Mouse (Mus musculus) forebrain, embryonic 12.5 days (tissue): Measurements from ENCODE around the gene Mapk11. TPM values are rescaled to one million over a fixed set of nuclear protein-coding genes. Genes with fewer than 3 reads are reported as not detected.

Experiments
- ATAC-seq: fragments of 200-750 bp; cut with Nextera tagmentation; 2 replicates; pipeline ENCODE4 v1.8.0; 2017; ENCODE audit warnings: moderate TSS enrichment; ENCODE audit not compliant: low FRiP score
- H3K27ac ChIP-seq: fragments of 300-500 bp; sonication (generic); 2 replicates; pipeline ENCODE4 v1.5.1; 2016; ENCODE audit warnings: mild to moderate bottlenecking
- H3K27me3 ChIP-seq: fragments of 300-500 bp; sonication (generic); 2 replicates; pipeline ENCODE4 v1.6.1; 2016; ENCODE audit warnings: mild to moderate bottlenecking
- H3K36me3 ChIP-seq: fragments of 300-500 bp; sonication (generic); replicated peaks from 2 replicates; pipeline ENCODE4 v1.6.1; 2016; ENCODE audit warnings: mild to moderate bottlenecking
- H3K4me1 ChIP-seq: fragments of 300-500 bp; sonication (generic); 2 replicates; pipeline ENCODE4 v1.6.1; 2016
- H3K4me2 ChIP-seq: fragments of 300-500 bp; sonication (generic); 2 replicates; pipeline ENCODE4 v1.6.1; 2016; ENCODE audit warnings: mild to moderate bottlenecking, moderate library complexity
- H3K4me3 ChIP-seq: fragments of 300-500 bp; sonication (generic); replicated peaks from 2 replicates; pipeline ENCODE4 v1.5.1; 2016; ENCODE audit warnings: mild to moderate bottlenecking
- H3K9ac ChIP-seq: fragments of 300-500 bp; sonication (generic); 2 replicates; pipeline ENCODE4 v1.6.1; 2016; ENCODE audit warnings: mild to moderate bottlenecking
- H3K9me3 ChIP-seq: fragments of 300-500 bp; sonication (generic); 2 replicates; pipeline ENCODE4 v1.6.1; 2016
- WGBS: fragments of 180-500 bp; shearing (Covaris S2); methylation state at CpG from one replicate; pipeline ENCODE4 v1.1.7; 2016; 5-methylcytosine and 5-hydroxymethylcytosine counted together
- polyA plus RNA-seq: library from polyadenylated mRNA; unstranded; fragments of >200 nt; fragmentation: Nextera tagmentation; extraction: Ambion mirVana; gene quantifications from 2 replicates; pipeline ENCODE4 v1.2.1, GENCODE M21; 2016

Mapk11 gene
- polyA plus RNA-seq, 1 experiment from 2014 or later: 46.9 TPM

DNA sequence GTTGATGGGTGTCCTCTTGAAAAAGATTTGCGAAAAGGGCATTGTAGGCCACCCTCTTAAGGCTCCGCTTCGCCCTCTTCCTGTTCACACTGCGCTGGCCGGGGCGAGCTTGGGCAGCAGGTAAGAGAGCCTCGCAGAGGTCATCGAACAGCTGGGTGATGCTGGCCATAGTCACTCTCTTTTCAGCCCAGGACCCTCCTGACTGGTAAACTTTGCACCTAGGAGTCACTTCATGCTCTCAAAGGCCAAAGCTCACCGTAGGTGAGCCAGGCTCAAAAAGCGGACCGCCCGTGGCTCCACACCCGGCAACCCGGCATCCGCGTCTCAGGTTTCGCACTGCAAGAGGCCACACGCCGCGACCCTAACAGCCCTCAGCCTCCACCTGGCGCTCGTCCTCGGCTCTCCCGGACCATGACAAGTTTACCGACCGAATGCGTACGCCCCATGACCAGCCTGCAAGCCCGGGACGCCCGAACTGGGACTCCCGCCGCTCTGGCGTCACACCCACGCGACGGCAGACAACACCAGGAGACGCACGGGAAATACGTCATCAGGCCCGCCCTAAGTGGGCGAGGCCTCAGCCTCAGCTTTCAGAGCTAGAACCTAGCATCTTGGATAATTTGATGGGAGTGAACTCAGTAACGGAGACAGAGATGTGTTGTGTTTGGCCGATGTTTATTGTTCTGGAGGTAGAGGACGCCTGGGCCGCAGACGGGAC, 26.6 kb downstream of the Mapk11 start, which contains the start of gene Tubgcp6:
TSS of gene Tubgcp6 (minus strand) at position 464 of the 718 bp plus-strand sequence.
- H3K36me3 ChIP-seq: peaks cover 33% of the 10 kb centered on the region
- H3K27me3 ChIP-seq: no peaks in the 10 kb centered on the region
- peak within 1 kb of the TSS; percentile 84 for H3K27ac ChIP-seq
- H3K4me2 ChIP-seq: peak within 1 kb of the TSS; percentile 96
- WGBS: under 1% methylated on average over 47 of the region's 47 CpGs
- no peaks in the 10 kb centered on the region for H3K9me3 ChIP-seq
- H3K4me3 ChIP-seq: peak within 1 kb of the TSS; percentile 86
- H3K9ac ChIP-seq: peak within 1 kb of the TSS; percentile 82
- peak; percentile 87 for ATAC-seq
- peaks cover 47% of the 10 kb centered on the region for H3K4me1 ChIP-seq

DNA sequence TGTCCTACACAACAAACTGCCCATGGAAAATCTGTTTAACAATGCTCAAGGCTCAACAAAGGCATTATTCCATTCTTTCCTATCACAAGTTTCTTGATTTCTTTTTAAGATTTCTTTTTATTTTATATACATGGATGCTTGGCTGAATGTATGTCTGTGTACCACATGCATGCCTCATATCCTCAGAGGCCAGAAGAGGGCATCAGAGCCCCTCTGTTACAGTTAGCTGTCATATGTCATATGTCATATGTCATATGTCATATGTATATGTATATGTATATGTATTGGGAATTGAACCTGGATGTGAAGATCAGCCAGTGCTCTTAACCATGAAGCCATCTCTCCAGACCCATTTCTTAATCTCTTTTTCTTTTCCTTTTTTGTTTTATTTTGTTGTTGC, 31.4 kb downstream of the Mapk11 start:
- Histone ChIP-seq H3K4me3 (no peak overlapping the region), H3K27me3 (no peaks in the 10 kb centered on the region), H3K9ac (no peak overlapping the region), H3K4me1 (peaks cover 32% of the 10 kb centered on the region), H3K9me3 (no peaks in the 10 kb centered on the region), H3K27ac (no peak overlapping the region), H3K36me3 (peaks cover 65% of the 10 kb centered on the region), H3K4me2 (no peak overlapping the region)
- no peak for ATAC-seq

DNA sequence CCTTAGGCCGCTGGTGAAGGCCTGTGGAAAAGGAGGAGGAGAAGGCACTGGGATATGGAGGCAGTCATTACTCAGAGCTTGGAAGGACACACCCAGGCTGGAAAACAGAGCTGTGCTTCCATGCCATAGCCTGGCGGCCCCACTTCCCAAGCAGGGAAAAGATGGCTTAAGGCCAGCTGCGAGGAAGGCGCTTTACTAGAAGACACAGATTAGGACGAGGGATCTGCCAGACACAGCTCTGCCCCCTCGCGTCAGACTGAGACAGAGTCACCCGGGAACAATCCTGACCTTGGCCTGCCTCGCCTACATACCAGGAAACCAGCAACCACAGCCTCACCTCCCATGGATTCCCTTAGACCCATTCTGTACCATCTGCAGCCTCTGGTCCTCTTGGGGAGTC, 39.3 kb downstream of the Mapk11 start:
- Histone ChIP-seq H3K27ac (no peak overlapping the region), H3K4me2 (no peak overlapping the region), H3K9ac (no peak overlapping the region), H3K27me3 (no peaks in the 10 kb centered on the region), H3K9me3 (no peaks in the 10 kb centered on the region), H3K4me1 (no peaks in the 10 kb centered on the region), H3K4me3 (no peak overlapping the region), H3K36me3 (peaks cover 91% of the 10 kb centered on the region)
- no peak for ATAC-seq
- WGBS: 90% methylated on average over 9 of the region's 9 CpGs

DNA sequence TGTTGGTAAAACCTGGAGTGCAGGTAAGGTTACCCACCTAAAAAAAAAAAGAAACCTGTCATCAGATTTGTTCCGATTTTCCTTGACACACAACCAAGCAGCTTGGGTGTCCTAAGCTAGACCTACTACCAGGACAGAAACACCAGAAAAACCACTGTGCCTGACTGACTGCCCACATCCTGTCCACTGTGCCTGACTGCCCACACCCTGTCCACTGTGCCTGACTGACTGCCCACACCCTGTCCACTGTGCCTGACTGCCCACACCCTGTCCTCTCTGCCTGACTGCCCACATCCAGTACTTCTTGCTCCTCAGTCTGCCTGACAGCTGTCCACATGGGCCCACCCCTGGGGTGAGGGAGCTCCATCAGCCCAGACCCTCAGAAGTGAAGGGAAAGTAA, 42.5 kb downstream of the Mapk11 start:
- ATAC-seq: no peak
- H3K4me2 ChIP-seq: no peak overlapping the region
- no peaks in the 10 kb centered on the region for H3K4me1 ChIP-seq
- H3K4me3 ChIP-seq: no peak overlapping the region
- WGBS: 94% methylated on average over 1 of the region's 1 CpGs
- H3K27ac ChIP-seq: no peak overlapping the region
- peaks cover 97% of the 10 kb centered on the region for H3K36me3 ChIP-seq
- H3K27me3 ChIP-seq: no peaks in the 10 kb centered on the region
- H3K9me3 ChIP-seq: no peaks in the 10 kb centered on the region
- no peak overlapping the region for H3K9ac ChIP-seq

DNA sequence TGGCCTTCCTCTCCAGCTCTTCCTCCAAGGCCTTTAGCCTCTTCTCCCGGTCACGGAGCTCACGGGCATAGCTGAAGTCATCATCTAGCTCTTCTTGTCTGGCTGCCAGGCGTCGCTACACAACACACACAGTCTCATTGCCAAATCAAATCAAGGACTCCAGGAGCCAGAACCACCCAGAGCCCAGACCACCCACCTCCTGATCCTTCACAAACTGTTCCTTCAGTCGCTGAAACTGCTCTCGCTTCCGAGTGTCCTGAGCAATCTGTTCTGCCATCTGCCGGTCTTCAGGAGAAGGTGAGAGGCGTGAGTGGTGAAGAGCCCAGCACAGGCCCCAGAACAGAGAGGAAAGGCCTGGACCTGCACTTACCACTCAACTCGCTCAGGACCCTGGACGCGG, 43.4 kb downstream of the Mapk11 start:
- Histone ChIP-seq H3K36me3 (peaks cover 98% of the 10 kb centered on the region), H3K4me2 (no peak overlapping the region), H3K9ac (no peak overlapping the region), H3K4me1 (no peaks in the 10 kb centered on the region), H3K9me3 (no peaks in the 10 kb centered on the region), H3K27me3 (no peaks in the 10 kb centered on the region), H3K27ac (no peak overlapping the region), H3K4me3 (no peak overlapping the region)
- ATAC-seq: no peak
- 90% methylated on average over 13 of the region's 13 CpGs for WGBS

DNA sequence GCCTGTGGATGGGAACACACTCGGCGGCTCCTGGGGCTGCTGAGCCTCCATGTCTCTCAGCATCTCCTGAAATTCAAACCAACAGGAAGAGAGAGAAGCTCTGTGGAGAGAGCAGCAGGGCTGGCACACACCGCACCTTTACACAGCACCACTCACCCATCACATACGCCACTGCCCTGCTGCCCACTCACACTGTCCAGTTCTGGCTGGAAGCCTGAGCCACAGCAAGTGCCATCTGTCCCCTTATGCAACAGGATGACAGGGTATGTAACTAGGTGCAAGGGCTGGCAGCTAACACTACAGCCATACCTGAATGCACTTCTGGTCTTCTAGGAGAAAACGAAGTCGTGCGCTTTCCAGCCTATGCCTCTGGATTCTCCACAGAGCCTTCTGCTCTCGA, 45.0 kb downstream of the Mapk11 start:
- H3K4me2 ChIP-seq: no peak overlapping the region
- no peaks in the 10 kb centered on the region for H3K9me3 ChIP-seq
- 96% methylated on average over 8 of the region's 8 CpGs for WGBS
- no peak overlapping the region for H3K9ac ChIP-seq
- H3K36me3 ChIP-seq: peaks cover 98% of the 10 kb centered on the region
- H3K27ac ChIP-seq: no peak overlapping the region
- no peaks in the 10 kb centered on the region for H3K4me1 ChIP-seq
- no peak for ATAC-seq
- H3K27me3 ChIP-seq: no peaks in the 10 kb centered on the region
- no peak overlapping the region for H3K4me3 ChIP-seq

DNA sequence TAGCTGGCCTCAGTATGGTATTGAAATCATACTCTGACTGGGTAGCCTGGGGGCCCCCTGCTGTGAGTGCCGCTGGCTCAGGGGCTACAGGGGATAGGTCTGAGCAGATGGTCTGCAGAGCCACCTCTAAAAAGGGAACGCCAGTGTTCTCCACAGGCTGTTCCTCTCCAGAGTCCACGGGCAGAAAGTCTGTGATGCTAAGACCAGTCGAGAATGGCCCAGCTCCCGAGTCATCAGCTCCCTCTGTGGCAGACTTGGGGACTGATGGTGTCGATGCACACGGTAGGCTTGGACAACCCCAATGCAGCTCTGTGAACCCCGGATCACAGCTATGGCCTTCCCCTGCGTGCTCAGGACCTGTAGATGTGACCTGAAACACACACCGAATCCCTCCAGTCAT, 45.5 kb downstream of the Mapk11 start:
- ATAC-seq: no peak
- no peaks in the 10 kb centered on the region for H3K9me3 ChIP-seq
- no peak overlapping the region for H3K27ac ChIP-seq
- no peak overlapping the region for H3K4me3 ChIP-seq
- H3K4me2 ChIP-seq: no peak overlapping the region
- peaks cover 98% of the 10 kb centered on the region for H3K36me3 ChIP-seq
- 88% methylated on average over 10 of the region's 10 CpGs for WGBS
- H3K9ac ChIP-seq: no peak overlapping the region
- H3K4me1 ChIP-seq: no peaks in the 10 kb centered on the region
- no peaks in the 10 kb centered on the region for H3K27me3 ChIP-seq

DNA sequence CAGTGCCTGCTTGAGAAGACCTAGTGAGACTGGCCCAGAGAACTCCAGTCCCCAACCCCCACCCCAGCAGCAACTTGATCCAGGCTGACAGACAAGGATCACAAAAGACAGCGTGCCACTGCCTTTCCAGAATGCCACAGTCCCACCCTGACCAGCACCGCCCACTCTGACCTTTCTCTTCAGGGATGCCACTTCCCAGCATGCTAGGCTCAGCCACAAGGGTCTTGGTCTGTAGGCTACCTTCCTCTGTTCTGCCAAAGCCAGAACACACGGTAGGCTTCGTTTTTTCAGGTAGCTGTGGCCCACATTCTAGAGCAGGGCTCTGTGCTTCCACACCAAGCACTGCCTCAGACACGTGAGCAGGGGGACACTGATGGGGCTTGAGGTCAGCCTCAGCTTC, 46.8 kb downstream of the Mapk11 start:
- no peak for ATAC-seq
- Histone ChIP-seq H3K4me2 (no peak overlapping the region), H3K36me3 (peaks cover 98% of the 10 kb centered on the region), H3K9me3 (no peaks in the 10 kb centered on the region), H3K4me1 (no peaks in the 10 kb centered on the region), H3K27ac (0 out of 2 replicates have a peak overlapping the region, but pooled peaks have one; percentile 8), H3K4me3 (no peak overlapping the region), H3K27me3 (no peaks in the 10 kb centered on the region), H3K9ac (no peak overlapping the region)
- 65% methylated on average over 5 of the region's 5 CpGs for WGBS

DNA sequence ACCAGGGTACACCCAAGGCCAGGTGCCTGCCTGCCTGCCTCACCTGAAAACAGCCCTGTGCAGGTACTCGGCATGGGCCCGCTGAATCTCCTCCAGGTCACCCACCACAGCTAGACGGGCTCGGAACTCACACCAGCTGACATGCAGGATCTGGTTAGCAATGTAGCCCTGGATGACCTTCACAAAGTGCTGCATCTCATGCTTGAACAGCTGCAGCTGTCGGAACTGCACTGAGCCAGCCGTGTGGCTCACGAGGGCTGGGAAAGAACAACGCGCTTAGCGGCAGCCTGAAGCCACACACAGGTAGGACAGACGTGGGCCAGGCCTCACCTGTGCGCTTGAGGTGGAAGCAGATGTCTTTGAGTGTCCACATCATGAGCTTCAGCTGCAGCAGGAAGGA, 48.6 kb downstream of the Mapk11 start:
- Histone ChIP-seq H3K27ac (no peak overlapping the region), H3K27me3 (no peaks in the 10 kb centered on the region), H3K9ac (no peak overlapping the region), H3K36me3 (peaks cover 98% of the 10 kb centered on the region), H3K4me1 (no peaks in the 10 kb centered on the region), H3K4me2 (no peak overlapping the region), H3K4me3 (no peak overlapping the region), H3K9me3 (no peaks in the 10 kb centered on the region)
- WGBS: 94% methylated on average over 12 of the region's 12 CpGs
- no peak for ATAC-seq

DNA sequence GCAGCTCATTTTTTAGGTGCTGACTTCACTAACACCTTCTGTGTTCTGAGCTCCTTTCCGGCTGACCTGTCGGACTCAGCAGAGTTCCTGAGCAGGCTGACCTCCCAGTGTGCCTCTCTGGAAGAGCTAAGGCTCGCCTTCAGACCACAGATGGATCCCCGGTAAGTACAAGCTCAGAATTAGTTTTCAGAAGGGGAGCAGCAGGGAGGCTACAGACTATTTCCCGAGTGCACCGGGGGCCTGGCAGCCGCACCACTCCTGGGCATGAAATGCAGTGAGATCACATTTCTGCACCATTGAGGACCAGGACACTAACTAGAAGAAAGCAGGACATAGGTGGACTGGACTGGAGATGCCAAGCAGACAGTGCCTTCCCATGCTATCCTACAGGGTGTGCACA, 50.8 kb downstream of the Mapk11 start:
- H3K4me2 ChIP-seq: no peak overlapping the region
- no peak for ATAC-seq
- no peak overlapping the region for H3K9ac ChIP-seq
- H3K9me3 ChIP-seq: no peaks in the 10 kb centered on the region
- peaks cover 99% of the 10 kb centered on the region for H3K36me3 ChIP-seq
- WGBS: 90% methylated on average over 7 of the region's 7 CpGs
- no peaks in the 10 kb centered on the region for H3K4me1 ChIP-seq
- no peak overlapping the region for H3K4me3 ChIP-seq
- H3K27me3 ChIP-seq: no peaks in the 10 kb centered on the region
- no peak overlapping the region for H3K27ac ChIP-seq

DNA sequence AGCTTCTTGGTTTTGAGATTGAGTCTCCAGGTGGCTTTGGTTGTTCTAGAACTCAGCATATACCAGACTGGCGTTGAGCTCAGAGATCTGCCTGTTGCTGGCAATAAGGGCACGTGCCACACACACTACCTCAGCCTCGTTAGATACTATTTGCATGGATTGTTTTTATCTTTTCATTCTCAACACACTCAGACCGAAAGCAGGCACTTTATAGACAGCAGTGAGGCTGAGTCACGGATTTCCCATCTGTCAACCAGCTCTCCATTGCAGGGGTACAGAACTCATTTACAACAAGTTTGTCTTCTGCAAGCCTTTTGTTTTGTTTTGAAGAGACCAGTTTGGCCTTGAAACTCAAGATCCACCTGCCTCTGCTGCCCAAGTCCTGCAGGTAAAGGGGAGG, 52.0 kb downstream of the Mapk11 start:
- Histone ChIP-seq H3K27me3 (no peaks in the 10 kb centered on the region), H3K4me2 (no peak overlapping the region), H3K36me3 (peaks cover 99% of the 10 kb centered on the region), H3K9me3 (no peaks in the 10 kb centered on the region), H3K27ac (no peak overlapping the region), H3K9ac (no peak overlapping the region), H3K4me1 (no peaks in the 10 kb centered on the region), H3K4me3 (no peak overlapping the region)
- no peak for ATAC-seq
- WGBS: 87% methylated on average over 5 of the region's 5 CpGs
